Mouse (Mus musculus) heart, adult 8-10 months (tissue): ENCODE measurements around the gene Olfr1501. TPM values are rescaled to one million over a fixed set of nuclear protein-coding genes. Genes with fewer than 3 reads are reported as not detected.
"Not testable (repeated sequence)": the region's sequence is repeated elsewhere in the genome, so short reads cannot be mapped to it uniquely, and the experiment has no call there.

Experiments
- DNase-seq: peaks from one replicate; pipeline ENCODE4 v3.0.0; 2022; ENCODE audit warnings: low spot score
- total RNA-seq, 4 experiments: library from RNA; stranded (reverse); gene quantifications; 2 replicates each; pipeline ENCODE4 v1.2.4; 2022

Gene Olfr1501
- total RNA-seq, result not detected

GRCm38 (mm10) chr19:13850592-13850991 is at the start of gene Olfr1501:
TSS of gene Olfr1501 (minus strand) at chr19:13850692.
- DNase-seq, result not testable (repeated sequence)

GRCm38 (mm10) chr19:13897828-13898227 is 47.3 kb upstream of the Olfr1501 start, which contains the start of gene Olfr1504:
TSS of gene Olfr1504 (minus strand) at chr19:13897928.
- no peak for DNase-seq

GRCm38 (mm10) chr19:13861495-13861894 is 11.0 kb upstream of the Olfr1501 start, which contains the start of gene Olfr1502:
TSS of gene Olfr1502 (plus strand) at chr19:13861795.
- DNase-seq, result no peak

- DNase-seq, result no peak
These were observed 20.1 kb downstream of the Olfr1501 start, which contains the start of gene Olfr1500 for GRCm38 (mm10) chr19:13830388-13830787. TSS of gene Olfr1500 (minus strand) at chr19:13830488.

GRCm38 (mm10) chr19:13828447-13828846 is 22.0 kb downstream of the Olfr1501 start:
- no peak for DNase-seq

GRCm38 (mm10) chr19:13820847-13821246 is 29.6 kb downstream of the Olfr1501 start:
- no peak for DNase-seq

- no peak for DNase-seq
These were observed 31.1 kb downstream of the Olfr1501 start, which contains the start of gene Olfr1499 for GRCm38 (mm10) chr19:13819347-13819746. TSS of gene Olfr1499 (minus strand) at chr19:13819447.

GRCm38 (mm10) chr19:13818827-13819226 is 31.7 kb downstream of the Olfr1501 start:
- no peak for DNase-seq

GRCm38 (mm10) chr19:13812823-13813222 is 37.7 kb downstream of the Olfr1501 start:
- no peak for DNase-seq

- DNase-seq, result not testable (repeated sequence)
These were observed 45.0 kb downstream of the Olfr1501 start for GRCm38 (mm10) chr19:13805486-13805885.

GRCm38 (mm10) chr19:13798102-13798501 is 52.4 kb downstream of the Olfr1501 start, which contains the start of gene Olfr1497:
TSS of gene Olfr1497 (minus strand) at chr19:13798202.
- DNase-seq, result no peak

Other genes with a start within 250 kb of the Olfr1501 start
- gene Olfr1487, start 233.3 kb downstream of the Olfr1501 start, total RNA-seq, result not detected
- not detected for gene Olfr1489, start 219.1 kb downstream of the Olfr1501 start, total RNA-seq
- not detected for gene Olfr1490, start 199.6 kb downstream of the Olfr1501 start, total RNA-seq
- not detected for gene Olfr1491, start 153.4 kb downstream of the Olfr1501 start, total RNA-seq
- gene Olfr1493-ps1, start 127.4 kb downstream of the Olfr1501 start, total RNA-seq, result not detected
- not detected for gene Olfr1494, start 111.0 kb downstream of the Olfr1501 start, total RNA-seq
- not detected for gene Olfr1495, start 86.1 kb downstream of the Olfr1501 start, total RNA-seq
- gene Olfr1496, start 72.8 kb downstream of the Olfr1501 start, total RNA-seq, result not detected
- not detected for gene Olfr1497, start 52.5 kb downstream of the Olfr1501 start, total RNA-seq
- gene Olfr1499, start 31.2 kb downstream of the Olfr1501 start, total RNA-seq, result not detected
- gene Olfr1500, start 20.2 kb downstream of the Olfr1501 start, total RNA-seq, result not detected
- not detected for gene Olfr1502, start 11.1 kb upstream of the Olfr1501 start, total RNA-seq
- gene Olfr1504, start 47.2 kb upstream of the Olfr1501 start, total RNA-seq, result not detected
- not detected for gene Olfr1505, start 62.8 kb upstream of the Olfr1501 start, total RNA-seq